In genomic region chr6:90600351-90600750, GRCm38 (mm10) we compare ENCODE assay signal across 14 mouse cellular contexts.
"Had no signal": no experiment of that assay in that cellular context is flagged by ENCODE, and none has a peak within 500 bp of the region (broad histone marks: within the 10 kb centered on the region; RNA-seq: fewer than 3 reads in every experiment).

No protein-coding gene starts in this region.

- H3K4me2 ChIP-seq: limb, embryonic 12.5 days; limb, embryonic 15.5 days; liver, embryonic 15.5 days; lung, embryonic 14.5 days; midbrain, embryonic 11.5 days had no signal

- DNase-seq: kidney, adult 18-20 months; kidney, adult 9 months; kidney, postnatal 14 days; kidney, postnatal 4 days; left cerebral cortex, postnatal 4 days; lung, embryonic 14.5 days; midbrain, embryonic 14.5 days; thymus, postnatal 25 days had no signal

- H3K4me3 ChIP-seq: limb, embryonic 12.5 days; limb, embryonic 15.5 days; liver, embryonic 15.5 days had no signal

- ATAC-seq: lung, postnatal 0 days had no signal

- H3K9me3 ChIP-seq: limb, embryonic 15.5 days; liver, embryonic 15.5 days had no signal

- H3K27ac ChIP-seq: limb, embryonic 12.5 days; limb, embryonic 15.5 days; liver, embryonic 15.5 days; macrophage had no signal

- H3K4me1 ChIP-seq: limb, embryonic 12.5 days had no signal

- H3K27me3 ChIP-seq: liver, embryonic 15.5 days had no signal

- H3K9ac ChIP-seq: limb, embryonic 12.5 days; limb, embryonic 15.5 days; liver, embryonic 15.5 days; lung, embryonic 14.5 days had no signal

- H3K36me3 ChIP-seq: limb, embryonic 12.5 days; limb, embryonic 15.5 days had no signal
